Mouse (Mus musculus) left cerebral cortex, adult 2 months (tissue): Measurements from ENCODE around the gene Itk. TPM values are rescaled to one million over a fixed set of nuclear protein-coding genes. Genes with fewer than 3 reads are reported as not detected.

ENCODE experiments used
- DNase-seq, 2 experiments: peaks; one replicate each; pipeline ENCODE4 v3.0.0; 2021 to 2022; ENCODE audit warnings: low spot score in 2 of 2, mixed read lengths in 1 of 2; ENCODE audit errors: extremely low spot score in 1 of 2
- H3K27ac ChIP-seq: fragments of 200-600 bp; 2 replicates; pipeline ENCODE4 v1.8.1; 2022
- H3K4me3 ChIP-seq: fragments of 200-600 bp; 2 replicates; pipeline ENCODE4 v1.8.1; 2022
- CTCF ChIP-seq: fragments of 200-600 bp; IDR thresholded peaks from 2 replicates; pipeline ENCODE4 v1.8.1; 2022; ENCODE audit warnings: antibody characterized with exemption, mild to moderate bottlenecking, moderate library complexity
- intact Hi-C: fragments of 180-260 bp; cut with DNase I; formaldehyde crosslinking; loops from one replicate; pipeline ENCODE4 v1.15.1; 2025
- total RNA-seq, 2 experiments: library from RNA; stranded (reverse); gene quantifications; 2 replicates each; pipeline ENCODE4 v1.2.3; 2021

The Itk gene
- total RNA-seq, 2 experiments from 2014 or later, result 0.16 to 0.23 TPM

- Histone ChIP-seq H3K4me3 (no peak overlapping the region), H3K27ac (no peak overlapping the region)
- no peak for TF ChIP-seq CTCF
- no peak for DNase-seq
- intact Hi-C loops, result no loop called here
Observed at GRCm38 (mm10) chr11:46388438-46388837, 877 bp downstream of the Itk start.

DNA sequence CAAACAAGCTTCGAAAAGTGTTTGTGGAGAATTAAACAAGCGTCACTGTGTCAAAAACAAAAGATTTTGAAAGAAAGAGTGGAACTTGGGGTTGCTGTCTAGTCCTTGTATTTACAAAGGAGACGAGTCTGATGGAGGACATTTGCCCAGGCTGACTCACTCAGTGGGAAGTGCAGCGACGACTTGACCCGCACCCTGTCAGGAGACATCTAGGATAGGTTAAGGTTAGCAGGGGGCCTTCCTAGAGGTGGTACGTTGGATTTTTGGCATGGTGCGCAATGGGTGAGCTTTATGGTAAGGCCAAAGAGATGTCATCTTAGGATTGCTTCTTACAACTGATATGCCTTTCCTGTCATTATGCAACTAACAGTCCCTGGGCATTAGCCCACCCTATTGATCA lies 2.3 kb downstream of the Itk start:
- no peak for TF ChIP-seq CTCF
- intact Hi-C loops, result no loop called here
- H3K4me3 ChIP-seq, result no peak overlapping the region
- no peak for DNase-seq
- no peak overlapping the region for H3K27ac ChIP-seq

GRCm38 (mm10) chr11:46386556-46386955 lies 2.8 kb downstream of the Itk start:
- intact Hi-C loops, result no loop called here
- no peak for TF ChIP-seq CTCF
- H3K27ac ChIP-seq, result no peak overlapping the region
- H3K4me3 ChIP-seq, result no peak overlapping the region
- no peak for DNase-seq

DNA sequence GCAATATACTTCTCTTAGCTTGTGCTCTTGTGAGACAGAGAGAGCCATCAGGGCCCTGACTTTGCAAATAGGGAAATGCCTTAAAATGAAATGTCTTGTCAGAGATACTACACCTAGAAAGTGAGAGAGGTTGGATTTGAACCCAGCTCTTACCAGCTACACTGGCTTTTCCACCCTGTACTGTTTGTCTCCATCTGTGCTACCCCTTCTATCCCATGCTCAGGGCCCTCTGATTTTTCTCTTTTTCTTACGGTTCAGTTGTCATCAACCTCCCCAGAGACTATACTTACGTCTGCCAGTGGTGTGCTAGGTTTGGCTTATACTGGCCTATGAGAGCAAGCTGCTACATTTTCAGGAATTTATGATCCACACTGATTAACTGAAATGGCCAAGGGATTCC lies 4.4 kb downstream of the Itk start:
- Histone ChIP-seq H3K4me3 (no peak overlapping the region), H3K27ac (no peak overlapping the region)
- TF ChIP-seq CTCF, result no peak
- DNase-seq, result no peak
- intact Hi-C loops, result no loop called here

DNA sequence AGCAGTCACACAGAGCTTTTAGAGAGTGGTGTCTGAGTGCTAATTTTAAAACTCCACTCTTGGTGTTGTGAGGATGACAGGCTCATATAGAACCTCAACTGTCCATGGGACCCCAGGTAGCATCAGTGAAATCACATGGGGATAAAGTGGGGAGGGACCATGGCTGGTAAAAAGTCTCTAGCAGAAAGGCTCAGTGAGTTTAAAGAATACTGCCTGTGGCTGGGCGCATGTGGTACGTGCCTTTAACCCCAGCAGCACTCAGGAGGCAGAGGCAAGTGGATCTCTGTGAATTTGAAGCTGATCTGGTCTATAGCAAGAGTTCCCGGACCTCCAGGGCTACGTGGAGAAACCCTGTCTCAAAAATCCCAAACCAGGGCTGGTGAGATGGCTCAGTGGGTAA lies 6.8 kb downstream of the Itk start:
- Histone ChIP-seq H3K4me3 (no peak overlapping the region), H3K27ac (no peak overlapping the region)
- no peak for DNase-seq
- intact Hi-C loops, result no loop called here
- TF ChIP-seq CTCF, result no peak

- no peak for DNase-seq
- TF ChIP-seq CTCF, result no peak
- Histone ChIP-seq H3K27ac (no peak overlapping the region), H3K4me3 (no peak overlapping the region)
- intact Hi-C loops, result no loop called here
Observed at GRCm38 (mm10) chr11:46380097-46380675, 9.1 kb downstream of the Itk start.

GRCm38 (mm10) chr11:46377819-46378782 lies 11.2 kb downstream of the Itk start:
- no peak overlapping the region for H3K4me3 ChIP-seq
- intact Hi-C loops, result no loop called here
- no peak for DNase-seq
- H3K27ac ChIP-seq, result no peak overlapping the region
- TF ChIP-seq CTCF, result no peak

- intact Hi-C loops, result no loop called here
- no peak overlapping the region for H3K27ac ChIP-seq
- H3K4me3 ChIP-seq, result no peak overlapping the region
- DNase-seq, result no peak
- no peak for TF ChIP-seq CTCF
Observed at GRCm38 (mm10) chr11:46377316-46377715, 12.0 kb downstream of the Itk start.

- Histone ChIP-seq H3K4me3 (no peak overlapping the region), H3K27ac (no peak overlapping the region)
- intact Hi-C loops, result no loop called here
- no peak for TF ChIP-seq CTCF
- DNase-seq, result no peak
Observed at GRCm38 (mm10) chr11:46375015-46375414, 14.3 kb downstream of the Itk start.

GRCm38 (mm10) chr11:46373071-46374030 lies 16.0 kb downstream of the Itk start:
- no peak for DNase-seq
- no peak for TF ChIP-seq CTCF
- no peak overlapping the region for H3K27ac ChIP-seq
- no peak overlapping the region for H3K4me3 ChIP-seq
- intact Hi-C loops, result no loop called here

DNA sequence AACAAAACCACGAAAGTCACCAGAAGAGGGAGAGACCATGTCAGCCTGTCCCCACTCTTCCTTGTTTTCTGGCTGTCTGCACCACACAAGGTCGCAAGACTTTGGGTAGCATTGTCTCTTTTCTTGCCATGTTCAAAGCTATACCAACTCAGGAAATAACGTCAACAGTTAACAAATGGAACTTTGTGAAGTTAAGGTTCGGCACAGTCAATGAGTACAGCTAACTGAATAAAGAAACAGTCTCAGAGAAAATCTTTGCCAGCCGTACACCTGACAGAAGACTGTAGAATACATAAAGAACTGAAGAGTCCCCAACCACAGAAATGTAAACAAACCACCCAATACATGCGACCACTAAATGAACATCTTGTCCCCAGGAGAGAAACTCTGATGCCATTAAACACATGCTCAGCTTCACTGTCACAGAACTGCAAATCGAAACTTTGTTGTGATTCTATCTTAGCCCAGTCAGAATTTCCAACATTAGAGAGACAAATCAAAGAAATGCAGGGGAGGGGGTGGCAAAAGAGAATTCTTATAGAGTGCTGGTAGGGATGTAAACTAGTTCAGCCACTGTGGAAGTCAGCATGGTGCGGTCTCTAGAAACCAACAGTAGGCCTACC lies 16.9 kb downstream of the Itk start:
- Histone ChIP-seq H3K4me3 (no peak overlapping the region), H3K27ac (no peak overlapping the region)
- no peak for DNase-seq
- TF ChIP-seq CTCF, result no peak
- intact Hi-C loops, result no loop called here
